Mouse (Mus musculus) testis, adult 2 months (tissue): Measurements from ENCODE around the gene Zfp512b. TPM values are rescaled to one million over a fixed set of nuclear protein-coding genes. Genes with fewer than 3 reads are reported as not detected.

ENCODE experiments used
- H3K27ac ChIP-seq: fragments of 200-500 bp; 2 replicates; pipeline ENCODE4 v1.5.1; 2012; ENCODE audit warnings: low read depth, low read length; ENCODE audit not compliant: control insufficient read depth, insufficient read depth
- H3K27me3 ChIP-seq: fragments of 200-500 bp; 2 replicates; pipeline ENCODE4 v1.6.1; 2012; ENCODE audit warnings: mild to moderate bottlenecking, low read length, moderate library complexity; ENCODE audit not compliant: control insufficient read depth, insufficient read depth
- H3K36me3 ChIP-seq: fragments of 200-500 bp; 2 replicates; pipeline ENCODE4 v1.6.1; 2012; ENCODE audit warnings: mild to moderate bottlenecking, low read length; ENCODE audit not compliant: control insufficient read depth, insufficient read depth
- H3K4me1 ChIP-seq: fragments of 200-500 bp; 2 replicates; pipeline ENCODE4 v1.6.1; 2012; ENCODE audit warnings: low read length; ENCODE audit not compliant: control insufficient read depth, insufficient read depth
- H3K4me3 ChIP-seq: fragments of 200-500 bp; 2 replicates; pipeline ENCODE4 v1.5.1; 2012; ENCODE audit warnings: low read depth, mild to moderate bottlenecking, low read length, moderate library complexity, mixed read lengths; ENCODE audit not compliant: control insufficient read depth
- CTCF ChIP-seq: fragments of 200-500 bp; IDR thresholded peaks from 2 replicates; pipeline ENCODE4 v1.5.1; 2012; ENCODE audit warnings: low read depth, mild to moderate bottlenecking, inconsistent platforms, low read length, moderate library complexity; ENCODE audit not compliant: control insufficient read depth, insufficient read depth, insufficient replicate concordance
- POLR2A ChIP-seq: fragments of 200-500 bp; IDR thresholded peaks from 2 replicates; pipeline ENCODE4 v1.6.1; 2012; ENCODE audit warnings: low read depth, mild to moderate bottlenecking, inconsistent platforms, low read length, moderate library complexity; ENCODE audit not compliant: control insufficient read depth
- polyA plus RNA-seq: library from polyadenylated mRNA; depleted of rRNA; stranded (reverse); fragments of >200 nt; gene quantifications from 2 replicates; pipeline ENCODE4 v1.2.3, GENCODE M21; 2012

Zfp512b gene
- polyA plus RNA-seq, 1 experiment, result 83.2 TPM

GRCm38 (mm10) chr2:181570921-181571595, 21.5 kb downstream of the Zfp512b start:
- H3K27me3 ChIP-seq, result no peaks in the 10 kb centered on the region
- no peak overlapping the region for H3K27ac ChIP-seq
- no peaks in the 10 kb centered on the region for H3K36me3 ChIP-seq
- no peak for TF ChIP-seq CTCF
- no peak for TF ChIP-seq POLR2A
- no peak overlapping the region for H3K4me3 ChIP-seq
- H3K4me1 ChIP-seq, result no peaks in the 10 kb centered on the region; the same call in 1 of the 2 replicates

GRCm38 (mm10) chr2:181570375-181570774, 22.2 kb downstream of the Zfp512b start:
- no peak overlapping the region for H3K27ac ChIP-seq
- H3K4me1 ChIP-seq, result no peaks in the 10 kb centered on the region; the same call in 1 of the 2 replicates
- no peaks in the 10 kb centered on the region for H3K27me3 ChIP-seq
- TF ChIP-seq POLR2A (no peak), CTCF (no peak)
- H3K36me3 ChIP-seq, result no peaks in the 10 kb centered on the region
- H3K4me3 ChIP-seq, result no peak overlapping the region

GRCm38 (mm10) chr2:181569856-181570255, 22.7 kb downstream of the Zfp512b start:
- Histone ChIP-seq H3K27me3 (no peaks in the 10 kb centered on the region), H3K36me3 (no peaks in the 10 kb centered on the region), H3K27ac (no peak overlapping the region), H3K4me1 (no peaks in the 10 kb centered on the region; the same call in 1 of the 2 replicates), H3K4me3 (no peak overlapping the region)
- TF ChIP-seq POLR2A, result no peak

GRCm38 (mm10) chr2:181568272-181569008, 24.2 kb downstream of the Zfp512b start:
- H3K4me3 ChIP-seq, result no peak overlapping the region
- no peak overlapping the region for H3K27ac ChIP-seq
- H3K36me3 ChIP-seq, result no peaks in the 10 kb centered on the region
- no peaks in the 10 kb centered on the region; the same call in 1 of the 2 replicates for H3K4me1 ChIP-seq
- no peak for TF ChIP-seq POLR2A
- peak; percentile 11; the same call in 1 of the 2 replicates for TF ChIP-seq CTCF
- no peaks in the 10 kb centered on the region for H3K27me3 ChIP-seq

DNA sequence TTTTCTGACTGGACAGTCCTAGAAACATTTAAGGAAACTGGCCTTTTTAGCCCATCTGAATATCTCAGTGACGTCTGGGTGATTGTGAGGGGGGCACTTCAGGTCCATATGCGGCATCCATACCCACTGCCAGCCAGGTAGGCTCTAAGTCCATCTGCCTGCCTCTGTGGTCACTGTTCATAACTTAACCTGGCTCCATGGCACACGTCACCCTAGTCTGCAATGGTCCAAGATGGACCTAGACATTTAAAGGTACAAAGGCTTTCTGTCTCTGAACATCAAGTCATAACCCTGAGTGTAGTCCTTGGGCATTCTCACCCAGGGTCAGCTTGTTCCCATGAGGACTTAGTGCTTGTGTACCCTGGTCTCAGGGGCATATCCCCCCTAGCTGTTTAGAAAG, 25.3 kb downstream of the Zfp512b start:
- no peak for TF ChIP-seq POLR2A
- TF ChIP-seq CTCF, result no peak
- no peaks in the 10 kb centered on the region; the same call in 1 of the 2 replicates for H3K4me1 ChIP-seq
- H3K27ac ChIP-seq, result no peak overlapping the region

GRCm38 (mm10) chr2:181553772-181554171, 38.8 kb downstream of the Zfp512b start:
- TF ChIP-seq POLR2A, result no peak
- TF ChIP-seq CTCF, result no peak
- no peak overlapping the region for H3K27ac ChIP-seq
- H3K27me3 ChIP-seq, result no peaks in the 10 kb centered on the region
- peaks cover 2% of the 10 kb centered on the region; the same call in 1 of the 2 replicates for H3K36me3 ChIP-seq
- H3K4me3 ChIP-seq, result no peak overlapping the region
- H3K4me1 ChIP-seq, result no peaks in the 10 kb centered on the region

More for the DNA sequence above, 25.3 kb downstream of the Zfp512b start:
- no peak overlapping the region for H3K4me3 ChIP-seq
- no peaks in the 10 kb centered on the region for H3K36me3 ChIP-seq
- H3K27me3 ChIP-seq, result no peaks in the 10 kb centered on the region

DNA sequence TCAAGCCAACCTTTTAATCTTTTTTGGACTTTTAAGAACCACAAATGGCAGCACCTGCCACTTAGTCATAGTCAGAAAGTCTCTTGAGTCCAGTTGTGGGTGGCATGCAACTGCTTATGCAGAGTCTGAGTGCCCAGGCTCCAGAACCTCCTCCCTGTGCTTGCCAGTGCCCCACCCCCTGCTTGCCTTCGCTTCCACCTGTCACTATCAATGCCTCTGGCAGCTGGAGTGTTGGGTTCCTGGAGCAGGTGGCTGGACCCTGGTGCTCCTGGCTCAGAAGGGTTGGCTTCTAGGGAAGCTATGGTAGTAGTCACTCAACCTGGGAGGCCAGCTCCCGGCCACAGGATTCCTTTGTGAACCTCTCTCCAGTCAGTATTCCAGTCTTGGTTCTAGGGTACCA, 42.4 kb downstream of the Zfp512b start:
- Histone ChIP-seq H3K4me1 (no peaks in the 10 kb centered on the region), H3K27ac (no peak overlapping the region), H3K4me3 (no peak overlapping the region), H3K27me3 (no peaks in the 10 kb centered on the region), H3K36me3 (peaks cover 2% of the 10 kb centered on the region)
- TF ChIP-seq CTCF, result no peak
- TF ChIP-seq POLR2A, result no peak

- H3K27ac ChIP-seq, result no peak overlapping the region
- peaks cover 2% of the 10 kb centered on the region for H3K36me3 ChIP-seq
- H3K4me3 ChIP-seq, result no peak overlapping the region
- no peak for TF ChIP-seq POLR2A
- no peak for TF ChIP-seq CTCF
- H3K27me3 ChIP-seq, result no peaks in the 10 kb centered on the region
- H3K4me1 ChIP-seq, result no peaks in the 10 kb centered on the region
Observed at GRCm38 (mm10) chr2:181548682-181549081, 43.9 kb downstream of the Zfp512b start.
